Mouse (Mus musculus) hindbrain, embryonic 16.5 days (tissue): ENCODE results near the gene Eddm3b. TPM values are rescaled to one million over a fixed set of nuclear protein-coding genes. Genes with fewer than 3 reads are reported as not detected.
A peak's percentile ranks its signal among the peaks of the same experiment; 100 is the strongest.
"Not testable (repeated sequence)": the region's sequence is repeated elsewhere in the genome, so short reads cannot be mapped to it uniquely, and the experiment has no call there.

Experiments
- ATAC-seq: fragments of 200-750 bp; cut with Nextera tagmentation; 2 replicates; pipeline ENCODE4 v1.8.0; 2017; ENCODE audit warnings: moderate TSS enrichment, moderate library complexity
- H3K27ac ChIP-seq: fragments of 300-500 bp; sonication (generic); 2 replicates; pipeline ENCODE4 v1.5.1; 2014; ENCODE audit warnings: low read depth, mild to moderate bottlenecking, control low read depth, low read length, moderate library complexity
- H3K27me3 ChIP-seq: fragments of 300-500 bp; sonication (generic); replicated peaks from 2 replicates; pipeline ENCODE4 v1.6.1; 2014; ENCODE audit warnings: low read length; ENCODE audit not compliant: control insufficient read depth, insufficient read depth
- H3K36me3 ChIP-seq: fragments of 300-500 bp; sonication (generic); 2 replicates; pipeline ENCODE4 v1.6.1; 2014; ENCODE audit warnings: mild to moderate bottlenecking, low read length, moderate library complexity, mixed read lengths; ENCODE audit not compliant: control insufficient read depth, insufficient read depth
- H3K4me1 ChIP-seq: fragments of 300-500 bp; sonication (generic); 2 replicates; pipeline ENCODE4 v1.6.1; 2014; ENCODE audit warnings: low read depth, low read length; ENCODE audit not compliant: control insufficient read depth, insufficient read depth
- H3K4me2 ChIP-seq: fragments of 300-500 bp; sonication (generic); 2 replicates; pipeline ENCODE4 v1.6.1; 2014; ENCODE audit warnings: mild to moderate bottlenecking, low read length, control low read depth, moderate library complexity
- H3K4me3 ChIP-seq: fragments of 300-500 bp; sonication (generic); 2 replicates; pipeline ENCODE4 v1.5.1; 2014; ENCODE audit warnings: mild to moderate bottlenecking, low read length, control low read depth, moderate library complexity
- H3K9ac ChIP-seq: fragments of 300-500 bp; sonication (generic); 2 replicates; pipeline ENCODE4 v1.6.1; 2014; ENCODE audit warnings: low read depth, mild to moderate bottlenecking, control low read depth, low read length, moderate library complexity
- H3K9me3 ChIP-seq: fragments of 300-500 bp; sonication (generic); 2 replicates; pipeline ENCODE4 v1.6.1; 2014; ENCODE audit warnings: mild to moderate bottlenecking, low read length, moderate library complexity; ENCODE audit not compliant: control insufficient read depth
- WGBS: fragments of 180-500 bp; shearing (Covaris S2); extraction: QIAGEN DNeasy Blood & Tissue Kit; methylation state at CpG from one replicate; pipeline ENCODE4 v1.1.7; 2014; 5-methylcytosine and 5-hydroxymethylcytosine counted together
- polyA plus RNA-seq: library from polyadenylated mRNA; unstranded; fragments of >200 nt; fragmentation: Nextera tagmentation; extraction: Ambion mirVana; gene quantifications from 2 replicates; pipeline ENCODE4 v1.2.1, GENCODE M21; 2015

Gene Eddm3b
- polyA plus RNA-seq, 1 experiment from 2014 or later, result not detected

- no peaks in the 10 kb centered on the region for H3K9me3 ChIP-seq
- no peaks in the 10 kb centered on the region for H3K4me1 ChIP-seq
- no peaks in the 10 kb centered on the region for H3K36me3 ChIP-seq
- WGBS, result 40% methylated on average over 3 of the region's 3 CpGs
- H3K27ac ChIP-seq, result no peak overlapping the region
- H3K27me3 ChIP-seq, result no peaks in the 10 kb centered on the region
- no peak overlapping the region for H3K4me3 ChIP-seq
- no peak for ATAC-seq
- no peak overlapping the region for H3K9ac ChIP-seq
- H3K4me2 ChIP-seq, result peak overlapping the region; percentile 13
Measured at GRCm38 (mm10) chr14:51093496-51093895, 20.7 kb upstream of the Eddm3b start.

GRCm38 (mm10) chr14:51094096-51094875 lies 19.9 kb upstream of the Eddm3b start:
- no peak for ATAC-seq
- Histone ChIP-seq H3K4me2 (no peak overlapping the region), H3K27ac (no peak overlapping the region), H3K4me1 (no peaks in the 10 kb centered on the region), H3K9ac (no peak overlapping the region), H3K27me3 (no peaks in the 10 kb centered on the region), H3K36me3 (no peaks in the 10 kb centered on the region), H3K4me3 (no peak overlapping the region), H3K9me3 (no peaks in the 10 kb centered on the region)
- 77% methylated on average over 5 of the region's 5 CpGs for WGBS

DNA sequence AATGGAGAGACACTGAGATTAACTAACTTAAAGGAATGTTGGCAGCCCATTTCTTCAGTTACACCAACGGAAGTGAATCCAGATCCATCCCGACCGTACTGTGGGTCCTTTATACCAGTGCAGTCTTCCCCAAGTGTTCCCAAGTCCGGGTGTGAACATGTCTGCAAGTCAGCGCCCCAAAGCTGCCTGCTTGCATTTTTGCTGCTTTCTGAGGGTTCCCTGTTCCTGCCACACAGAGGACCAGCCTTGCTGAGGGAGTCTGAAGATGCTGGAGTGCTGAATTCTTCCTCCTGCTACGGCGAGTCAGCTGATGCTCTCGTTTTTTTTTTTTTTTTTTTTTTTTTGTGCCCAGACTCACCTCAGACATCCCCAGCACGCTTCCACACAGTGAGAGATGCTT lies 19.3 kb upstream of the Eddm3b start:
- ATAC-seq, result no peak
- 76% methylated on average over 9 of the region's 9 CpGs for WGBS
- Histone ChIP-seq H3K27ac (no peak overlapping the region), H3K4me3 (no peak overlapping the region), H3K36me3 (no peaks in the 10 kb centered on the region), H3K9ac (no peak overlapping the region), H3K4me1 (no peaks in the 10 kb centered on the region), H3K27me3 (no peaks in the 10 kb centered on the region), H3K4me2 (no peak overlapping the region), H3K9me3 (no peaks in the 10 kb centered on the region)

- Histone ChIP-seq H3K27me3 (no peaks in the 10 kb centered on the region), H3K27ac (no peak overlapping the region), H3K4me1 (no peaks in the 10 kb centered on the region), H3K36me3 (no peaks in the 10 kb centered on the region), H3K4me3 (no peak overlapping the region), H3K4me2 (no peak overlapping the region), H3K9me3 (no peaks in the 10 kb centered on the region), H3K9ac (no peak overlapping the region)
- no peak for ATAC-seq
- 61% methylated on average over 9 of the region's 9 CpGs for WGBS
Measured at GRCm38 (mm10) chr14:51095736-51096524, 18.3 kb upstream of the Eddm3b start.

- WGBS, result 26% methylated on average over 1 of the region's 1 CpGs
- H3K27me3 ChIP-seq, H3K4me2 ChIP-seq, H3K36me3 ChIP-seq, H3K4me1 ChIP-seq, H3K27ac ChIP-seq, H3K9ac ChIP-seq, H3K9me3 ChIP-seq, H3K4me3 ChIP-seq: not testable (repeated sequence)
- ATAC-seq, result peak; percentile 71
Measured at GRCm38 (mm10) chr14:51098300-51098699, 15.9 kb upstream of the Eddm3b start.

DNA sequence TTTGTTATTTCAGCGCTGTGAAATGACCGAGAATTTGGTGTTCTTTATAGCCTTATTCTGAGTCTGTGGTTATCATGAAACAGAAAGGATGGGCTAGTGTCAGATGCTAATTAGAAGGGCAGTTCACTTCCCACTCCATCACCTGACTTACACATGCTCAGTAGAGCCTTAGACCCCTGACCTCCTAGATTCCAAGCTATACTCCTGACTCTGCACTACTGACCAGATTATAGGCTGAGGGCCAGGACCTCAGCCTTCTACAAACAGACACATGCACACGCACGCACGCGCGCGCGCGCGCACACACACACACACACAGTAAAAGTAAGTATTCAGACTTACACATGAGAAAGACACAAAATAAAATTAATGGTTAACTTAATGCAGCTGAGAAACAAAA lies 15.3 kb upstream of the Eddm3b start:
- WGBS, result 95% methylated on average over 11 of the region's 11 CpGs
- Histone ChIP-seq H3K27ac (no peak overlapping the region), H3K4me2 (no peak overlapping the region), H3K4me1 (no peaks in the 10 kb centered on the region), H3K9me3 (no peaks in the 10 kb centered on the region), H3K27me3 (no peaks in the 10 kb centered on the region), H3K9ac (no peak overlapping the region), H3K4me3 (no peak overlapping the region), H3K36me3 (no peaks in the 10 kb centered on the region)
- no peak for ATAC-seq

GRCm38 (mm10) chr14:51101284-51101683 lies 12.9 kb upstream of the Eddm3b start:
- Histone ChIP-seq H3K27me3 (no peaks in the 10 kb centered on the region), H3K27ac (no peak overlapping the region), H3K4me3 (no peak overlapping the region), H3K9ac (no peak overlapping the region), H3K36me3 (no peaks in the 10 kb centered on the region), H3K4me1 (no peaks in the 10 kb centered on the region), H3K9me3 (no peaks in the 10 kb centered on the region), H3K4me2 (no peak overlapping the region)
- no peak for ATAC-seq
- WGBS, result 80% methylated on average over 9 of the region's 9 CpGs

DNA sequence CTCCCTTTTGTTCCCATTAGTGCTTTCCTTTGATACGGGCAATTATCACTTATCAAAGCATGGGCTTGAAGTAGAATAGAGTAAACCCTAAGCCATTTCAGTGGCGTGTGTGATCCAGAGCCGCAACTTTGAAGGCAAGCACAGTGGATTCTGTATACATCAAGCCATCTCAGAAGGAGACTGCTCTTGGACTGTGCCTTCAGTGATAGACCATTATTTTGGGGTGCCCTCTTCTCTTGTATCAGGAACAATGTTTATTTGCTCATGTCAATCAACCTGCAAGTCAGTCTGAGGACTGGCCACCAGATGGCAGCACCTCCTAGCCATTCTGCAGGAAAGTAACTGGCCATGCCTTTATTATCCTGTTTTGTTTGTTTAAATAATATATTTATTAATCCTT lies 11.0 kb upstream of the Eddm3b start:
- Histone ChIP-seq H3K9ac (no peak overlapping the region), H3K4me1 (no peaks in the 10 kb centered on the region), H3K27ac (no peak overlapping the region), H3K4me3 (no peak overlapping the region), H3K9me3 (no peaks in the 10 kb centered on the region), H3K4me2 (no peak overlapping the region), H3K36me3 (no peaks in the 10 kb centered on the region), H3K27me3 (no peaks in the 10 kb centered on the region)
- peak; percentile 51; the same call in 1 of the 2 replicates for ATAC-seq
- WGBS, result 48% methylated on average over 3 of the region's 3 CpGs

DNA sequence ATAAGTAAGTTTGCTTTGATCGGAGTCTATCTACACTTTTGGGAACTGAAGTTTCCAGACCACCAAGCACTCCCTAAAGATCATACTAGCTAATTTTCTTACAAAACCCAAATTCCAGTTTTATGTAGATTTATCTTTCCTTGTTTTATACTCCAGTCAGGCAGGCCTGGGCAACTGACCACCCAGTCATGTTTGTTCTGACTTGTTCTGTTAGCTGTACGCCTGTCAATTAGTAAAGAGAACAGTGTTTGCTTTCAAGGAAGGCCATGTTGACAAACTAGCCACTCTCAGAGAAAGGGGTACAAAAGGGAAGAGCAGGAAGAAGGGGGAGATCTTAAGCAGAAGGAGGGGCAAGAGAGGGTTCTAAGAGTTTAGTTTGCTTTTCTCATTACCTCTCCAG lies 9.9 kb upstream of the Eddm3b start:
- no peak overlapping the region for H3K4me3 ChIP-seq
- H3K36me3 ChIP-seq, result no peaks in the 10 kb centered on the region
- ATAC-seq, result no peak
- no peaks in the 10 kb centered on the region for H3K27me3 ChIP-seq
- no peak overlapping the region for H3K27ac ChIP-seq
- H3K4me1 ChIP-seq, result no peaks in the 10 kb centered on the region
- no peak overlapping the region for H3K9ac ChIP-seq
- H3K9me3 ChIP-seq, result no peaks in the 10 kb centered on the region
- WGBS, result 86% methylated on average over 2 of the region's 2 CpGs
- no peak overlapping the region for H3K4me2 ChIP-seq
